8 mouse cellular contexts compared by ENCODE assay signal in the genomic region with DNA sequence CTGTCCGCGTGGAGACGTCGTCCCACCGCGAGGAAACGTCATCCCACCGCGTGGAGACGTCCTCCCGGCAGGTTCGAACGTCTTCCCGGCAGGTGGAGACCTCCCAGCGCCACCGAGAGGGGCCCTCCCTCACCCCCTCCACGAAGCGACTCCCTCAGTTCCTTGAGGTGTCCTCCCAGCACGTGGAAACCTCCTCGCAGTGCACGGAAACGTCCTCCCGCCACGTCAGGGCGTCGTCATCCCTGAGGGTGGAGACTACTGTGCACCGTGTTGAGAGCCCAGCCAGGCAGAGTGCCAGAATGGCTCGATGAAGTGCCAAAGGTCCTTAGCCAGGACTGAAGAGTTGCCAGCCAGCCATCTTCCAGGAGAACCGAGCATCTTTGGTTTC. TPM values are rescaled to one million over a fixed set of nuclear protein-coding genes. Genes with fewer than 3 reads are reported as not detected.
DNase-seq lines count a peak whose midpoint lies in the region; ATAC-seq and TF ChIP-seq lines count a peak whose summit lies in the region.

A gene (minus strand): TSS at position 183 of the 388 bp plus-strand sequence.

- ATAC-seq in forebrain, embryonic 14.5 days, result peak; percentile 80
- peak; percentile 77 for ATAC-seq in lung, embryonic 14.5 days (ENCODE audit: insufficient read depth)

- TF ChIP-seq CTCF in layer of hippocampus, adult 2 months (conservative IDR thresholded peaks at IDR 0.05), result no peak
- no peak for TF ChIP-seq CTCF in lung, embryonic 14.5 days (IDR thresholded peaks at IDR 0.05; ENCODE audit: low read depth)
- TF ChIP-seq CTCF in olfactory bulb, adult 2 months (IDR thresholded peaks at IDR 0.05; ENCODE audit: insufficient read depth, low read depth, low read length), result no peak
- TF ChIP-seq CTCF in thymus, adult 2 months (IDR thresholded peaks at IDR 0.05; ENCODE audit: borderline replicate concordance, control insufficient read depth, extremely low read depth, insufficient read depth, low read length, poor library complexity), result no peak

- peak within 1 kb of the TSS; percentile 94 for H3K4me2 ChIP-seq in forebrain, embryonic 14.5 days (ENCODE audit: low read length)
- peak within 1 kb of the TSS; percentile 99 for H3K4me2 ChIP-seq in lung, embryonic 14.5 days

- 0 out of 2 replicates have a peak, but pooled peaks cover 9% of the 10 kb centered on the region for H3K4me1 ChIP-seq in forebrain, embryonic 14.5 days (ENCODE audit: control insufficient read depth, insufficient read depth, low read length)
- H3K4me1 ChIP-seq in lung, embryonic 14.5 days (ENCODE audit: insufficient read depth), result peaks cover 5% of the 10 kb centered on the region
- H3K4me1 ChIP-seq in olfactory bulb, adult 2 months (ENCODE audit: control insufficient read depth, insufficient read depth, low read length), result peaks cover 9% of the 10 kb centered on the region; the same call in 1 of the 2 replicates
- H3K4me1 ChIP-seq in thymus, adult 2 months (replicated peaks; ENCODE audit: control insufficient read depth, insufficient read depth, low read length), result peaks cover 6% of the 10 kb centered on the region

- 2% methylated on average over 29 of the region's 29 CpGs for WGBS in forebrain, embryonic 14.5 days
- under 1% methylated on average over 29 of the region's 29 CpGs for WGBS in lung, embryonic 14.5 days
- under 1% methylated on average over 29 of the region's 29 CpGs for WGBS in olfactory bulb, adult 2 months
- WGBS in thymus, adult 2 months, result under 1% methylated on average over 29 of the region's 29 CpGs

- peak; percentile 79 for DNase-seq in ES-CJ7 (ENCODE audit: low read depth, low spot score)
- DNase-seq in c-Kit-positive CD71-positive TER-119-positive erythroid progenitor cells, embryonic 14.5 days (ENCODE audit: low spot score), result peak; percentile 55
- DNase-seq in forebrain, embryonic 14.5 days (ENCODE audit: low spot score), result peak; percentile 85
- peak; percentile 75 to 76 for DNase-seq in heart, postnatal 36 days
- DNase-seq in layer of hippocampus, adult 2 months (ENCODE audit: low spot score in 2 of 2), result peak; percentile 72 to 75
- peak; percentile 84 for DNase-seq in lung, embryonic 14.5 days
- DNase-seq in thymus, adult 2 months, result peak; percentile 77

- peak within 1 kb of the TSS; percentile 74 for H3K9ac ChIP-seq in forebrain, embryonic 14.5 days (ENCODE audit: low read length)
- peak within 1 kb of the TSS; percentile 67 for H3K9ac ChIP-seq in lung, embryonic 14.5 days

- no peak; the same call in 1 of the 2 replicates for TF ChIP-seq POLR2A in olfactory bulb, adult 2 months (IDR thresholded peaks at IDR 0.05; ENCODE audit: insufficient read depth, low read depth, low read length)
- TF ChIP-seq POLR2A in thymus, adult 2 months (IDR thresholded peaks at IDR 0.05; ENCODE audit: control insufficient read depth, extremely low read depth, insufficient read depth, low read length, poor library complexity), result no peak

- H3K27me3 ChIP-seq in forebrain, embryonic 14.5 days (replicated peaks; ENCODE audit: control insufficient read depth, insufficient read depth, low read length), result no peaks in the 10 kb centered on the region
- H3K27me3 ChIP-seq in lung, embryonic 14.5 days (ENCODE audit: insufficient read depth, low read length), result no peaks in the 10 kb centered on the region
- H3K27me3 ChIP-seq in thymus, adult 2 months (ENCODE audit: control insufficient read depth, insufficient read depth, low read length), result no peaks in the 10 kb centered on the region; the same call in 1 of the 2 replicates

- intact Hi-C loops in heart, postnatal 36 days (cut with DNase I), result no loop called here

- H3K36me3 ChIP-seq in forebrain, embryonic 14.5 days (ENCODE audit: control insufficient read depth, insufficient read depth, low read length), result peaks cover 27% of the 10 kb centered on the region
- peaks cover 20% of the 10 kb centered on the region for H3K36me3 ChIP-seq in lung, embryonic 14.5 days (ENCODE audit: insufficient read depth)
- H3K36me3 ChIP-seq in thymus, adult 2 months (ENCODE audit: control insufficient read depth, insufficient read depth, low read length), result peaks cover 4% of the 10 kb centered on the region; the same call in 1 of the 2 replicates

- peak within 1 kb of the TSS; percentile 72 for H3K27ac ChIP-seq in forebrain, embryonic 14.5 days (ENCODE audit: low read depth, low read length)
- H3K27ac ChIP-seq in layer of hippocampus, adult 2 months, result peak within 1 kb of the TSS; percentile 82
- H3K27ac ChIP-seq in lung, embryonic 14.5 days (ENCODE audit: low read depth), result peak within 1 kb of the TSS; percentile 67; the same call in 1 of the 2 replicates
- H3K27ac ChIP-seq in olfactory bulb, adult 2 months (ENCODE audit: insufficient read depth, low read depth, low read length), result peak within 1 kb of the TSS; percentile 70
- H3K27ac ChIP-seq in thymus, adult 2 months (ENCODE audit: control insufficient read depth, insufficient read depth, low read length), result peak within 1 kb of the TSS; percentile 17; the same call in 1 of the 2 replicates

- H3K9me3 ChIP-seq in forebrain, embryonic 14.5 days (replicated peaks; ENCODE audit: control insufficient read depth, low read length), result no peaks in the 10 kb centered on the region
- no peaks in the 10 kb centered on the region for H3K9me3 ChIP-seq in lung, embryonic 14.5 days (ENCODE audit: low read depth, low read length)

- peak within 1 kb of the TSS; percentile 48 for H3K4me3 ChIP-seq in forebrain, embryonic 14.5 days (ENCODE audit: low read depth, low read length)
- peak within 1 kb of the TSS; percentile 90 for H3K4me3 ChIP-seq in layer of hippocampus, adult 2 months
- peak within 1 kb of the TSS; percentile 84 for H3K4me3 ChIP-seq in lung, embryonic 14.5 days (ENCODE audit: low read depth, low read length)
- H3K4me3 ChIP-seq in olfactory bulb, adult 2 months (ENCODE audit: insufficient read depth, low read depth, low read length), result peak within 1 kb of the TSS; percentile 66
- H3K4me3 ChIP-seq in thymus, adult 2 months (ENCODE audit: control insufficient read depth, insufficient read depth, low read length), result peak within 1 kb of the TSS; percentile 91

RNA-seq across cellular contexts. Expression of the gene that starts here (rescaled TPM):
- 64.7 and 69.6 TPM in 2 replicates for polyA plus RNA-seq in forebrain, embryonic 14.5 days (2014; fragmentation: Nextera tagmentation; extraction: Ambion mirVana)
- 10 to 100 TPM; 10.2 to 11.8 TPM for total RNA-seq in heart, postnatal 36 days (2021)
- total RNA-seq in layer of hippocampus, adult 2 months (2021), result 10 to 100 TPM; 14.5 to 14.6 TPM
- 38.9 and 40.6 TPM in 2 replicates for polyA plus RNA-seq in lung, embryonic 14.5 days (2014; fragmentation: Nextera tagmentation; extraction: Ambion mirVana)
- polyA plus RNA-seq in olfactory bulb, adult 2 months (2012; ENCODE audit: insufficient read depth, insufficient read length, low replicate concordance, missing spikeins), result not detected in 2 replicates
- 7.2 and 10.4 TPM in 2 replicates for polyA plus RNA-seq in thymus, adult 2 months (2012; rRNA removed)

Comparison
In these comparisons a context has a peak if more than half of its experiments do, and no peak if none do; other contexts are left out.
1. Peak in every context shown above with its lines: DNase-seq, ATAC-seq, H3K4me3 ChIP-seq and H3K27ac ChIP-seq.
2. H3K27ac ChIP-seq: peak in every context shown above with its lines; median percentile 82 in layer of hippocampus, adult 2 months; 72 in forebrain, embryonic 14.5 days; 70 in olfactory bulb, adult 2 months; 67 in lung, embryonic 14.5 days; 17 in thymus, adult 2 months.